Mouse (Mus musculus) adrenal gland, adult (tissue): ENCODE measurements around the gene Fmod.
A peak's percentile ranks its signal among the peaks of the same experiment; 100 is the strongest.

Experiments
- DNase-seq, 2 experiments: peaks; one replicate each; pipeline ENCODE4 v3.0.0; 2022 to 2023; ENCODE audit warnings: low spot score in 1 of 2; ENCODE audit not compliant: inconsistent age in 2 of 2

Fmod gene

GRCm38 (mm10) chr1:134055666-134056245 is 18.7 kb downstream of the Fmod start:
- no peak for DNase-seq

- DNase-seq = no peak
Measured at GRCm38 (mm10) chr1:134056285-134056684, 19.2 kb downstream of the Fmod start.

DNA sequence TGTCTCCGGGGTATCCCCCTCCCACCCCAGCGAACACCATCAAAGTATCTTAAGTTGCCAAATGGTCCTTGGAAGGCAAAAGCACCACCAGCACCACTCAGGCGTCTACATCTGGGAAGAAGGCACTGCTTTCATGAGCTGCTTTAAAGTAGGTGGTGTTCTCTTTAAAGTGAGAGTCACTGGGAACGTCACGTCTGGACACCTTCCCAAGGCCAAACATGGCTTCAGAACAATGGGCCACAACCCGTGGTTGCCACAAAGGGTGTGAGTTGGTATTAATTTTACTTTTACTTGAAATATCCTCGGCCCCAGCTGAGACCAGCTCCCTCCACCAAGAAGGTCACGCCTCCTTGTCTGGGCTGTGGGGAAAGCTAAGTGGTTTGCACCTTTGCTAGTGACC is 20.7 kb downstream of the Fmod start:
- DNase-seq = peak; percentile 64 to 74

DNA sequence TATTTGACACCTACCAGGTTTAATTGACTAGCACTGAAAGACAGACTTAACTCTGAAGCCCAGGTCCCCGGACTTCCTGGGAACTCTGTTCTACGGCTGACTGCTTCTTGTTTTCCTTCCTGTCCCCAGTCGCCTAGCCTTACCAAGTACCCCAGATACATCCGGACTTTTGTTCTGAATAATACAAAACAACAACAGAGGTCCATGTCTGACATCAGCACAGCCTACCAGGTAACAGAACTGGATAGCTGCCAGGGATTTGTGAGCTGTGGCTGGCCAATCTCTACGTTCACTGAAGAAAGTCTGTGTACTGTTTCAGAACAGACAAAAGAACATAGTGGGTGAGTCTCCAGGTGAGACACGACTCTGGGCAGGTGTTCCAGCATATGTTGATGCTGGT is 21.8 kb downstream of the Fmod start:
- DNase-seq = peak in 1 of 2 experiments; percentile 59

DNA sequence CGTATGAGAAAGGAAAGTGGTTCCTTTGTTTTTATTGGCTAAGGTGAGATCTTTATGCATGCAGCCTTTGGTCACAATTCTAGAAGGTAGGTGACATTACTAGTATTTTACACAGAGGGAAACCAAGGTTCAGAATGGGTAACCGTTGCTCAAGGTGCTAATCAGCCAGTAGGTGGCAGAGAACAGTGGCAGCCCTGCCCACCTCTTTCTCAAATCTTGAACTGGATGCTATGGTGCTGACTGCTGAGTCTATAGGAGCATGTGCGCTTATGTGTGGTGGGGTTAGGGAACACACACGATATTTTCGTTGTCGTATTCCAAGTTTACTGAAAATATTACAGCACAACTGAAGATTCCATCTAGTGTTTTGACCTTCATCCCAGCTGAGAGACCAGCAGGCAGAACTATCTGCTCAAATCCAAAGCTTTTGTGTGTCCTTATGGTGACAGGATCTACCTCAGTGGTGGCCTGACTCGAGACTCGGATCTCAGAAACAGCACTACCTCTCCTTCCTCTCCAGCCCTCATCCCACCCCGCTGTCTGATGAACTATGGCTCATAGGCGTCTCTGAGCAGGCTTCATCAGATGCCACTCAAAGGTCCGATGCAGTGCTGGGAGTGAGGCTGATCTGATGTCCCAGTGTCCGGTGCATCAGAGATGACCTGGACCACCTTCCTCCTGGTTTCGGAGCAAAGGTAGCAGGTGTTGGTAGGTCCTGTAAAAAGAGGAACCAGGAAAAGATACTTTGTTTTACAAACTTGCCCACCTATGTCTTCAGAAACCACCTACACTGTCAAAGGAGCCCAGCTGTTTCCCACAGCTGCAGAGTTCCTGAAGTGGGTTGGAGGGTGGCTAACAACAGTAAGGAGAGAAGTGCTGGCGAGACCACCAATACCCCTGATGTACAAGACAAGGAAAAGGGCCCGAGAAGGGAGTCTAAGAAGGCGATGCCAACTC is 23.0 kb downstream of the Fmod start:
- DNase-seq = peak in 1 of 2 experiments; percentile 62

DNA sequence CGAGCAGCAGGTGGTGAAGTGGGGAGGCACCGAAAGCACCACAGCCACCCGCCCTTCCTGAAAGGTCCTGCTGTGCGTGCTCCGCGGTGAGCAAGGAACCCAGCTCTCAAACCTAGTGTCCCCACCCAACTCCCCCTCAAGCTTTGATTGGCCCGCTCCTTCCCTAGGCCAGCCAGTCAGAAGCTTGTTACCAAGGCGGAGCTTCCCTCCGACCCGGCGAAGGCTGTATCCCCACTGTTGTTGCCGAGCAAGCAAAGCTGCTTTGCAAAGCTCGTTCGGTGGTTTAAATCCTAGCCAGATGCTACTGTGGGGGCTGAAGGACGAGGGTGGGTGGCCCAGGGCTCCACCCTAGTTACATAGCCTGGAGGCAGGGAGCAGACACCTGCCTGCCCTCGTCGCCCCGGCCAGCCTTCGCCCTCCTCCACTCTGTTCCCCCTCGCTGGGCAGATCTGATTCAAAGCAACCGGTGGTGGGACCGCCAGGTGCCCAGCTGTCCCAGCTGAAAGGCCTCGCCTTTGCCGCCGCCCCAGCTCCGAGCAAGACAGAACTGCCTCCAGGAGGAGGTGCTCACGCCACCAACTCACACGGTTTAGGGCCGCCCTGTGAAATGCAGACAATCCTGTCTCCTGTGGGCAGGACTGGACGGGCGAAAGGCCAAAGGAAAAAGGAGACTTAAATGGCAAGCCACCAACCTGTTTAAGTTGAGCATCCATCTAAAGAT is 24.0 kb downstream of the Fmod start:
- peak; percentile 96 to 98 for DNase-seq

DNA sequence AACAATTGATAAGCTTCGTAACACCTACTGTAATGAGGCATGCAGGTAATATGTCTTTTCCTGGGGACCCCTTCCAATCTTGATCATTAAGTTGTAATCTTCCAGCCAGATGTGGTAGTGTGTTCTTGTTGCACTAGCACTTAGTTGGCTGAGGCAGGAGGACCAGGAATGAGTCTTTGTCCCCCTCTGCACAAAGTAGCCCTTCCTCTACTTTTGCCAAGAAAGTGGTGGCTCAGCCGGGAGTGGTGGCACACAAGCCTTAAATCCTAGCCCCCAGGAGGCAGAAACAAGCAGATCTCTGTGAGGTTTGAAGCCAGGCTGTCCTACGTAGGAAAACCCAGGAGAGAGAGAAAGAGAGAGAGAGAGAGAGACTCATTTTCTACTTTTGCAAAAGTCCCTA is 24.9 kb downstream of the Fmod start:
- peak in 1 of 2 experiments; percentile 51 for DNase-seq

GRCm38 (mm10) chr1:134062411-134063085 is 25.5 kb downstream of the Fmod start:
- DNase-seq = peak in 1 of 2 experiments; percentile 43

GRCm38 (mm10) chr1:134063086-134063772 is 26.2 kb downstream of the Fmod start:
- DNase-seq = peak; percentile 65 to 81

GRCm38 (mm10) chr1:134063773-134064125 is 26.7 kb downstream of the Fmod start:
- DNase-seq = no peak

DNA sequence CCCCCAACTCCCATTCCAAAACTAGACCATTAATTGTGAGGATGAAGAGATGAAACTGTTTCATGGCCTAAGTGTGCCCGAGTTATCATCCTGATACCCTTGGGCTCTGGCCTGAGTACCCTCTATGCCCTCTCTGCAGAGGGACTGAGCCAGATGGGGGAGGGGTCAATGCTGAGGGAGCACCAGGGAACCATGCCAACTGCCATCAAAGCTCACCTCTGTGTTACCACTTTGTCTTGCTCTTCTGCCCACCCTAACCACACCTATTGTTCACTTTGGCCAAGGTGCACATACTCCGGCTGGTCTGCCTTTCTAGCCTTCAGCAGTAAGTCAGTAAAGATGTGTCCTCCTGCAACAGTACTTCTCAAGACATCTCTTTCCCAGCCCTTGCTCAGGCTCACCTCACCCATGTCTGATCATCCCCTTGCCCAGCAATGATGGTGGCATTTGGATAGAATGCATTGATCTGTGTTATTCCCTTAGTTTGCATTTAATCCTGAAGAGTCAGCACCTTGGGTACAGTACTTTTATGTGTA is 27.3 kb downstream of the Fmod start:
- no peak for DNase-seq

GRCm38 (mm10) chr1:134065241-134065809 is 28.3 kb downstream of the Fmod start:
- DNase-seq = peak in 1 of 2 experiments; percentile 70

- DNase-seq = no peak
Measured at GRCm38 (mm10) chr1:134066554-134066953, 29.5 kb downstream of the Fmod start.

GRCm38 (mm10) chr1:134067143-134067619 is 30.1 kb downstream of the Fmod start:
- peak in 1 of 2 experiments; percentile 61 for DNase-seq

- no peak for DNase-seq
Measured at GRCm38 (mm10) chr1:134070099-134070669, 33.1 kb downstream of the Fmod start.

GRCm38 (mm10) chr1:134071411-134072018 is 34.5 kb downstream of the Fmod start:
- DNase-seq = peak in 1 of 2 experiments; percentile 61

GRCm38 (mm10) chr1:134073061-134073564 is 36.1 kb downstream of the Fmod start:
- DNase-seq = peak in 1 of 2 experiments; percentile 52

- DNase-seq = peak in 1 of 2 experiments; percentile 50
Measured at GRCm38 (mm10) chr1:134073658-134074057, 36.6 kb downstream of the Fmod start.

GRCm38 (mm10) chr1:134074184-134074583 is 37.1 kb downstream of the Fmod start:
- no peak for DNase-seq
